Mouse (Mus musculus): Measurements from ENCODE around the gene Hmg20b. TPM values are rescaled to one million over a fixed set of nuclear protein-coding genes. Genes with fewer than 3 reads are reported as not detected.

Hmg20b gene
- polyA plus RNA-seq, 1 experiment from 2014 or later = 99.8 TPM

GRCm38 (mm10) chr10:81302781-81303218, 47.5 kb downstream of the Hmg20b start:
- peaks cover 27% of the 10 kb centered on the region; the same call in 1 of the 2 replicates for H3K4me1 ChIP-seq (replicated peaks; ENCODE audit: control insufficient read depth, insufficient read depth, low read length)

GRCm38 (mm10) chr10:81302288-81302687, 48.0 kb downstream of the Hmg20b start:
- Histone ChIP-seq H3K4me1 (replicated peaks; ENCODE audit: control insufficient read depth, insufficient read depth, low read length) (peaks cover 28% of the 10 kb centered on the region; the same call in 1 of the 2 replicates), H3K4me3 (ENCODE audit: low read depth, low read length) (no peak overlapping the region), H3K36me3 (ENCODE audit: control insufficient read depth, insufficient read depth) (peaks cover 21% of the 10 kb centered on the region), H3K27ac (ENCODE audit: low read depth, low read length) (peak overlapping the region; percentile 52; the same call in 1 of the 2 replicates), H3K9ac (ENCODE audit: low read depth, low read length) (no peak overlapping the region), H3K27me3 (replicated peaks; ENCODE audit: control insufficient read depth, insufficient read depth, low read length) (no peaks in the 10 kb centered on the region), H3K9me3 (ENCODE audit: control insufficient read depth) (no peaks in the 10 kb centered on the region), H3K4me2 (replicated peaks; ENCODE audit: low read depth) (peak overlapping the region; percentile 48)
- 65% methylated on average over 4 of the region's 4 CpGs for WGBS
- no peak for ATAC-seq
- no peak for TF ChIP-seq CTCF (IDR thresholded peaks at IDR 0.05; ENCODE audit: low read depth)

More at GRCm38 (mm10) chr10:81302781-81303218, 47.5 kb downstream of the Hmg20b start:
- Histone ChIP-seq H3K4me3 (ENCODE audit: low read depth, low read length) (no peak overlapping the region), H3K36me3 (ENCODE audit: control insufficient read depth, insufficient read depth) (peaks cover 26% of the 10 kb centered on the region), H3K9ac (ENCODE audit: low read depth, low read length) (no peak overlapping the region), H3K9me3 (ENCODE audit: control insufficient read depth) (no peaks in the 10 kb centered on the region), H3K4me2 (replicated peaks; ENCODE audit: low read depth) (peak overlapping the region; percentile 48), H3K27ac (ENCODE audit: low read depth, low read length) (peak overlapping the region; percentile 52), H3K27me3 (replicated peaks; ENCODE audit: control insufficient read depth, insufficient read depth, low read length) (no peaks in the 10 kb centered on the region)
- TF ChIP-seq CTCF (IDR thresholded peaks at IDR 0.05; ENCODE audit: low read depth) = no peak
- peak; percentile 12; the same call in 1 of the 2 replicates for ATAC-seq
- 11% methylated on average over 14 of the region's 14 CpGs for WGBS

GRCm38 (mm10) chr10:81301321-81301720, 49.0 kb downstream of the Hmg20b start:
- Histone ChIP-seq H3K4me3 (ENCODE audit: low read depth, low read length) (no peak overlapping the region), H3K9me3 (ENCODE audit: control insufficient read depth) (no peaks in the 10 kb centered on the region), H3K27ac (ENCODE audit: low read depth, low read length) (no peak overlapping the region), H3K36me3 (ENCODE audit: control insufficient read depth, insufficient read depth) (peaks cover 12% of the 10 kb centered on the region), H3K4me2 (replicated peaks; ENCODE audit: low read depth) (no peak overlapping the region), H3K27me3 (replicated peaks; ENCODE audit: control insufficient read depth, insufficient read depth, low read length) (no peaks in the 10 kb centered on the region), H3K4me1 (replicated peaks; ENCODE audit: control insufficient read depth, insufficient read depth, low read length) (peaks cover 33% of the 10 kb centered on the region; the same call in 1 of the 2 replicates), H3K9ac (ENCODE audit: low read depth, low read length) (no peak overlapping the region)
- TF ChIP-seq CTCF (IDR thresholded peaks at IDR 0.05; ENCODE audit: low read depth) = no peak
- ATAC-seq = no peak
- WGBS = 76% methylated on average over 9 of the region's 9 CpGs

GRCm38 (mm10) chr10:81300352-81300907, 49.9 kb downstream of the Hmg20b start:
- Histone ChIP-seq H3K4me2 (replicated peaks; ENCODE audit: low read depth) (peak overlapping the region; percentile 18), H3K27ac (ENCODE audit: low read depth, low read length) (peak overlapping the region; percentile 70), H3K9me3 (ENCODE audit: control insufficient read depth) (no peaks in the 10 kb centered on the region), H3K36me3 (ENCODE audit: control insufficient read depth, insufficient read depth) (0 out of 2 replicates have a peak, but pooled peaks cover 4% of the 10 kb centered on the region), H3K4me3 (ENCODE audit: low read depth, low read length) (no peak overlapping the region), H3K27me3 (replicated peaks; ENCODE audit: control insufficient read depth, insufficient read depth, low read length) (no peaks in the 10 kb centered on the region), H3K9ac (ENCODE audit: low read depth, low read length) (0 out of 2 replicates have a peak overlapping the region, but pooled peaks have one; percentile 1), H3K4me1 (replicated peaks; ENCODE audit: control insufficient read depth, insufficient read depth, low read length) (peaks cover 33% of the 10 kb centered on the region; the same call in 1 of the 2 replicates)
- ATAC-seq = peak; percentile 50
- 66% methylated on average over 9 of the region's 9 CpGs for WGBS
- no peak for TF ChIP-seq CTCF (IDR thresholded peaks at IDR 0.05; ENCODE audit: low read depth)

GRCm38 (mm10) chr10:81299585-81300351, 50.5 kb downstream of the Hmg20b start:
- Histone ChIP-seq H3K9ac (ENCODE audit: low read depth, low read length) (0 out of 2 replicates have a peak overlapping the region, but pooled peaks have one; percentile 1), H3K27ac (ENCODE audit: low read depth, low read length) (peak overlapping the region; percentile 70), H3K9me3 (ENCODE audit: control insufficient read depth) (no peaks in the 10 kb centered on the region), H3K27me3 (replicated peaks; ENCODE audit: control insufficient read depth, insufficient read depth, low read length) (no peaks in the 10 kb centered on the region), H3K4me3 (ENCODE audit: low read depth, low read length) (no peak overlapping the region), H3K36me3 (ENCODE audit: control insufficient read depth, insufficient read depth) (0 out of 2 replicates have a peak, but pooled peaks cover 4% of the 10 kb centered on the region), H3K4me1 (replicated peaks; ENCODE audit: control insufficient read depth, insufficient read depth, low read length) (peaks cover 33% of the 10 kb centered on the region; the same call in 1 of the 2 replicates), H3K4me2 (replicated peaks; ENCODE audit: low read depth) (peak overlapping the region; percentile 18; the same call in 1 of the 2 replicates)
- 0 out of 2 replicates have a peak, but pooled peaks have one; percentile 14 for TF ChIP-seq CTCF (IDR thresholded peaks at IDR 0.05; ENCODE audit: low read depth)
- ATAC-seq = peak; percentile 46; the same call in 1 of the 2 replicates
- 66% methylated on average over 14 of the region's 14 CpGs for WGBS
